Mouse (Mus musculus) heart, adult 2 months (tissue): ENCODE results near the gene Sh3rf3.

Experiments
- CTCF ChIP-seq: fragments of 200-600 bp; IDR thresholded peaks from 2 replicates; pipeline ENCODE4 v1.8.1; 2022; ENCODE audit warnings: antibody characterized with exemption, mild to moderate bottlenecking, moderate library complexity
- EP300 ChIP-seq: fragments of 200-500 bp; IDR thresholded peaks from 2 replicates; pipeline ENCODE4 v1.6.1; 2011; ENCODE audit warnings: low read depth, low read length, control low read depth; ENCODE audit not compliant: insufficient read depth
- POLR2A ChIP-seq: fragments of 200-500 bp; IDR thresholded peaks from 2 replicates; pipeline ENCODE4 v1.6.1; 2011; ENCODE audit warnings: mild to moderate bottlenecking, low read depth, low read length, control low read depth; ENCODE audit not compliant: insufficient read depth

GRCm38 (mm10) chr10:59091988-59092387 is 278.8 kb downstream of the Sh3rf3 start:
- TF ChIP-seq POLR2A (no peak), EP300 (no peak), CTCF (no peak)
